Mouse (Mus musculus): ENCODE data around the gene 5730455P16Rik. TPM values are rescaled to one million over a fixed set of nuclear protein-coding genes. Genes with fewer than 3 reads are reported as not detected.

Gene 5730455P16Rik
- polyA plus RNA-seq, 1 experiment = 31.0 TPM

GRCm38 (mm10) chr11:80332709-80333400 is 45.0 kb downstream of the 5730455P16Rik start:
- Histone ChIP-seq H3K4me3 (ENCODE audit: low read depth, low read length) (no peak overlapping the region), H3K9me3 (replicated peaks; ENCODE audit: control insufficient read depth, insufficient read depth, low read length, poor library complexity, severe bottlenecking) (no peaks in the 10 kb centered on the region), H3K4me1 (ENCODE audit: control insufficient read depth, insufficient read depth, low read length) (no peaks in the 10 kb centered on the region), H3K36me3 (ENCODE audit: control insufficient read depth, insufficient read depth, low read length, poor library complexity, severe bottlenecking) (no peaks in the 10 kb centered on the region), H3K27me3 (ENCODE audit: control insufficient read depth, insufficient read depth, low read length, poor library complexity, severe bottlenecking) (no peaks in the 10 kb centered on the region), H3K27ac (ENCODE audit: insufficient read depth, low read length) (no peak overlapping the region), H3K9ac (ENCODE audit: low read depth, poor library complexity, severe bottlenecking) (no peak overlapping the region)
- TF ChIP-seq CTCF (IDR thresholded peaks at IDR 0.05; ENCODE audit: low read depth, low read length) (no peak), EP300 (IDR thresholded peaks at IDR 0.05; ENCODE audit: insufficient read depth, low read depth, low read length) (no peak), POLR2A (IDR thresholded peaks at IDR 0.05; ENCODE audit: insufficient read depth, low read length) (no peak)

- H3K27me3 ChIP-seq (ENCODE audit: control insufficient read depth, insufficient read depth, low read length, poor library complexity, severe bottlenecking) = no peaks in the 10 kb centered on the region
- no peaks in the 10 kb centered on the region for H3K4me1 ChIP-seq (ENCODE audit: control insufficient read depth, insufficient read depth, low read length)
- no peak overlapping the region for H3K9ac ChIP-seq (ENCODE audit: low read depth, poor library complexity, severe bottlenecking)
- TF ChIP-seq POLR2A (IDR thresholded peaks at IDR 0.05; ENCODE audit: insufficient read depth, low read length) (no peak), EP300 (IDR thresholded peaks at IDR 0.05; ENCODE audit: insufficient read depth, low read depth, low read length) (no peak), CTCF (IDR thresholded peaks at IDR 0.05; ENCODE audit: low read depth, low read length) (no peak)
- H3K4me3 ChIP-seq (ENCODE audit: low read depth, low read length) = no peak overlapping the region
- H3K9me3 ChIP-seq (replicated peaks; ENCODE audit: control insufficient read depth, insufficient read depth, low read length, poor library complexity, severe bottlenecking) = no peaks in the 10 kb centered on the region
- H3K27ac ChIP-seq (ENCODE audit: insufficient read depth, low read length) = no peak overlapping the region
- H3K36me3 ChIP-seq (ENCODE audit: control insufficient read depth, insufficient read depth, low read length, poor library complexity, severe bottlenecking) = no peaks in the 10 kb centered on the region
Observed at GRCm38 (mm10) chr11:80324636-80325035, 53.2 kb downstream of the 5730455P16Rik start.

GRCm38 (mm10) chr11:80323255-80323654 is 54.6 kb downstream of the 5730455P16Rik start:
- H3K27ac ChIP-seq (ENCODE audit: insufficient read depth, low read length) = no peak overlapping the region
- no peaks in the 10 kb centered on the region for H3K9me3 ChIP-seq (replicated peaks; ENCODE audit: control insufficient read depth, insufficient read depth, low read length, poor library complexity, severe bottlenecking)
- no peaks in the 10 kb centered on the region for H3K4me1 ChIP-seq (ENCODE audit: control insufficient read depth, insufficient read depth, low read length)
- no peak overlapping the region for H3K4me3 ChIP-seq (ENCODE audit: low read depth, low read length)
- H3K9ac ChIP-seq (ENCODE audit: low read depth, poor library complexity, severe bottlenecking) = no peak overlapping the region
- no peaks in the 10 kb centered on the region for H3K27me3 ChIP-seq (ENCODE audit: control insufficient read depth, insufficient read depth, low read length, poor library complexity, severe bottlenecking)
- TF ChIP-seq POLR2A (IDR thresholded peaks at IDR 0.05; ENCODE audit: insufficient read depth, low read length) = no peak
- no peak for TF ChIP-seq EP300 (IDR thresholded peaks at IDR 0.05; ENCODE audit: insufficient read depth, low read depth, low read length)
- no peak for TF ChIP-seq CTCF (IDR thresholded peaks at IDR 0.05; ENCODE audit: low read depth, low read length)
- no peaks in the 10 kb centered on the region for H3K36me3 ChIP-seq (ENCODE audit: control insufficient read depth, insufficient read depth, low read length, poor library complexity, severe bottlenecking)

- Histone ChIP-seq H3K36me3 (ENCODE audit: control insufficient read depth, insufficient read depth, low read length, poor library complexity, severe bottlenecking) (no peaks in the 10 kb centered on the region), H3K27ac (ENCODE audit: insufficient read depth, low read length) (no peak overlapping the region), H3K4me3 (ENCODE audit: low read depth, low read length) (no peak overlapping the region), H3K4me1 (ENCODE audit: control insufficient read depth, insufficient read depth, low read length) (no peaks in the 10 kb centered on the region), H3K9ac (ENCODE audit: low read depth, poor library complexity, severe bottlenecking) (no peak overlapping the region), H3K9me3 (replicated peaks; ENCODE audit: control insufficient read depth, insufficient read depth, low read length, poor library complexity, severe bottlenecking) (no peaks in the 10 kb centered on the region), H3K27me3 (ENCODE audit: control insufficient read depth, insufficient read depth, low read length, poor library complexity, severe bottlenecking) (no peaks in the 10 kb centered on the region)
- TF ChIP-seq EP300 (IDR thresholded peaks at IDR 0.05; ENCODE audit: insufficient read depth, low read depth, low read length) (no peak), POLR2A (IDR thresholded peaks at IDR 0.05; ENCODE audit: insufficient read depth, low read length) (no peak), CTCF (IDR thresholded peaks at IDR 0.05; ENCODE audit: low read depth, low read length) (no peak)
Observed at GRCm38 (mm10) chr11:80315743-80316639, 61.8 kb downstream of the 5730455P16Rik start.

- no peak for TF ChIP-seq EP300 (IDR thresholded peaks at IDR 0.05; ENCODE audit: insufficient read depth, low read depth, low read length)
- no peak for TF ChIP-seq CTCF (IDR thresholded peaks at IDR 0.05; ENCODE audit: low read depth, low read length)
- no peak for TF ChIP-seq POLR2A (IDR thresholded peaks at IDR 0.05; ENCODE audit: insufficient read depth, low read length)
- H3K4me1 ChIP-seq (ENCODE audit: control insufficient read depth, insufficient read depth, low read length) = no peaks in the 10 kb centered on the region
- H3K9me3 ChIP-seq (replicated peaks; ENCODE audit: control insufficient read depth, insufficient read depth, low read length, poor library complexity, severe bottlenecking) = no peaks in the 10 kb centered on the region
- no peaks in the 10 kb centered on the region for H3K27me3 ChIP-seq (ENCODE audit: control insufficient read depth, insufficient read depth, low read length, poor library complexity, severe bottlenecking)
- no peak overlapping the region for H3K27ac ChIP-seq (ENCODE audit: insufficient read depth, low read length)
- H3K4me3 ChIP-seq (ENCODE audit: low read depth, low read length) = no peak overlapping the region
- no peaks in the 10 kb centered on the region for H3K36me3 ChIP-seq (ENCODE audit: control insufficient read depth, insufficient read depth, low read length, poor library complexity, severe bottlenecking)
- no peak overlapping the region for H3K9ac ChIP-seq (ENCODE audit: low read depth, poor library complexity, severe bottlenecking)
Observed at GRCm38 (mm10) chr11:80313944-80314343, 63.9 kb downstream of the 5730455P16Rik start.

GRCm38 (mm10) chr11:80313462-80313861 is 64.4 kb downstream of the 5730455P16Rik start:
- TF ChIP-seq POLR2A (IDR thresholded peaks at IDR 0.05; ENCODE audit: insufficient read depth, low read length) (no peak), EP300 (IDR thresholded peaks at IDR 0.05; ENCODE audit: insufficient read depth, low read depth, low read length) (no peak), CTCF (IDR thresholded peaks at IDR 0.05; ENCODE audit: low read depth, low read length) (no peak)
- H3K36me3 ChIP-seq (ENCODE audit: control insufficient read depth, insufficient read depth, low read length, poor library complexity, severe bottlenecking) = no peaks in the 10 kb centered on the region
- H3K27ac ChIP-seq (ENCODE audit: insufficient read depth, low read length) = no peak overlapping the region
- H3K9me3 ChIP-seq (replicated peaks; ENCODE audit: control insufficient read depth, insufficient read depth, low read length, poor library complexity, severe bottlenecking) = no peaks in the 10 kb centered on the region
- no peaks in the 10 kb centered on the region for H3K27me3 ChIP-seq (ENCODE audit: control insufficient read depth, insufficient read depth, low read length, poor library complexity, severe bottlenecking)
- H3K9ac ChIP-seq (ENCODE audit: low read depth, poor library complexity, severe bottlenecking) = no peak overlapping the region
- H3K4me1 ChIP-seq (ENCODE audit: control insufficient read depth, insufficient read depth, low read length) = no peaks in the 10 kb centered on the region
- H3K4me3 ChIP-seq (ENCODE audit: low read depth, low read length) = no peak overlapping the region
